Mouse (Mus musculus): ENCODE measurements around the gene Sectm1b. TPM values are rescaled to one million over a fixed set of nuclear protein-coding genes. Genes with fewer than 3 reads are reported as not detected.
A peak's percentile ranks its signal among the peaks of the same experiment; 100 is the strongest.
"Not testable (repeated sequence)": the region's sequence is repeated elsewhere in the genome, so short reads cannot be mapped to it uniquely, and the experiment has no call there.

The Sectm1b gene
- total RNA-seq, 2 experiments from 2014 or later: not detected

GRCm38 (mm10) chr11:121069662-121070061, 6.3 kb upstream of the Sectm1b start:
- DNase-seq: not testable (repeated sequence)

- DNase-seq: no peak
Observed at GRCm38 (mm10) chr11:121067895-121068294, 4.5 kb upstream of the Sectm1b start.

GRCm38 (mm10) chr11:121064197-121064596, 828 bp upstream of the Sectm1b start:
- no peak for DNase-seq

- DNase-seq: no peak
Observed at GRCm38 (mm10) chr11:121061615-121062014, 1.8 kb downstream of the Sectm1b start.

GRCm38 (mm10) chr11:121060401-121061067, 2.8 kb downstream of the Sectm1b start:
- not testable (repeated sequence) for DNase-seq

- no peak for DNase-seq
Observed at GRCm38 (mm10) chr11:121059471-121059870, 3.9 kb downstream of the Sectm1b start.

- DNase-seq: no peak
Observed at GRCm38 (mm10) chr11:121058956-121059355, 4.4 kb downstream of the Sectm1b start.

GRCm38 (mm10) chr11:121058122-121058521, 5.2 kb downstream of the Sectm1b start:
- DNase-seq: no peak

- no peak for DNase-seq
Observed at GRCm38 (mm10) chr11:121056536-121057236, 6.7 kb downstream of the Sectm1b start.

GRCm38 (mm10) chr11:121053536-121053935, 9.8 kb downstream of the Sectm1b start:
- DNase-seq: peak; percentile 76 to 93

GRCm38 (mm10) chr11:121052387-121052786, 11.0 kb downstream of the Sectm1b start:
- no peak for DNase-seq

GRCm38 (mm10) chr11:121051793-121052192, 11.6 kb downstream of the Sectm1b start:
- peak in 1 of 2 experiments; percentile 23 for DNase-seq

GRCm38 (mm10) chr11:121049840-121050239, 13.5 kb downstream of the Sectm1b start:
- DNase-seq: no peak

- no peak for DNase-seq
Observed at GRCm38 (mm10) chr11:121047826-121048399, 15.5 kb downstream of the Sectm1b start.

- no peak for DNase-seq
Observed at GRCm38 (mm10) chr11:121045286-121045685, 18.1 kb downstream of the Sectm1b start.

GRCm38 (mm10) chr11:121043025-121043424, 20.3 kb downstream of the Sectm1b start:
- not testable (repeated sequence) for DNase-seq

- no peak for DNase-seq
Observed at GRCm38 (mm10) chr11:121042480-121042879, 20.9 kb downstream of the Sectm1b start.

- DNase-seq: no peak
Observed at GRCm38 (mm10) chr11:121041636-121042035, 21.7 kb downstream of the Sectm1b start.

GRCm38 (mm10) chr11:121041212-121041611, 22.2 kb downstream of the Sectm1b start:
- peak; percentile 76 to 88 for DNase-seq

GRCm38 (mm10) chr11:121039302-121039701, 24.1 kb downstream of the Sectm1b start, which contains the start of gene Cd7:
Gene Cd7 (minus strand): TSS chr11:121039418.
- DNase-seq: no peak

GRCm38 (mm10) chr11:121038366-121039240, 24.8 kb downstream of the Sectm1b start:
- no peak for DNase-seq

GRCm38 (mm10) chr11:121033118-121033517, 30.3 kb downstream of the Sectm1b start:
- no peak for DNase-seq
